Mouse (Mus musculus) heart, embryonic 11.5 days (tissue): Measurements from ENCODE around the gene Nsl1. TPM values are rescaled to one million over a fixed set of nuclear protein-coding genes. Genes with fewer than 3 reads are reported as not detected.

ENCODE experiments used
- ATAC-seq: fragments of 200-750 bp; cut with Nextera tagmentation; replicated peaks from 2 replicates; pipeline ENCODE4 v1.8.0; 2017; ENCODE audit warnings: moderate library complexity; ENCODE audit not compliant: insufficient number of reproducible peaks, low FRiP score, low TSS enrichment
- H3K27ac ChIP-seq: fragments of 300-500 bp; sonication (generic); 2 replicates; pipeline ENCODE4 v1.5.1; 2014; ENCODE audit warnings: mild to moderate bottlenecking, low read depth, low read length
- H3K27me3 ChIP-seq: fragments of 300-500 bp; sonication (generic); 2 replicates; pipeline ENCODE4 v1.6.1; 2014; ENCODE audit warnings: mild to moderate bottlenecking, low read length, mixed read lengths; ENCODE audit not compliant: control insufficient read depth, insufficient read depth
- H3K36me3 ChIP-seq: fragments of 300-500 bp; sonication (generic); 2 replicates; pipeline ENCODE4 v1.6.1; 2014; ENCODE audit warnings: mild to moderate bottlenecking, low read length, moderate library complexity, mixed read lengths; ENCODE audit not compliant: control insufficient read depth, insufficient read depth
- H3K4me1 ChIP-seq: fragments of 300-500 bp; sonication (generic); 2 replicates; pipeline ENCODE4 v1.6.1; 2014; ENCODE audit warnings: low read length; ENCODE audit not compliant: control insufficient read depth, insufficient read depth
- H3K4me2 ChIP-seq: fragments of 300-500 bp; sonication (generic); 2 replicates; pipeline ENCODE4 v1.6.1; 2014; ENCODE audit warnings: mild to moderate bottlenecking, moderate library complexity
- H3K4me3 ChIP-seq: fragments of 300-500 bp; sonication (generic); 2 replicates; pipeline ENCODE4 v1.5.1; 2014; ENCODE audit warnings: low read depth, low read length
- H3K9ac ChIP-seq: fragments of 300-500 bp; sonication (generic); 2 replicates; pipeline ENCODE4 v1.6.1; 2014; ENCODE audit warnings: mild to moderate bottlenecking, low read depth, low read length, moderate library complexity
- H3K9me3 ChIP-seq: fragments of 300-500 bp; sonication (generic); replicated peaks from 2 replicates; pipeline ENCODE4 v1.6.1; 2016; ENCODE audit warnings: low read length; ENCODE audit not compliant: control insufficient read depth
- WGBS: fragments of 180-500 bp; shearing (Covaris S2); extraction: QIAGEN DNeasy Blood & Tissue Kit; methylation state at CpG from one replicate; pipeline ENCODE4 v1.1.7; 2014; ENCODE audit not compliant: insufficient replicate concordance; 5-methylcytosine and 5-hydroxymethylcytosine counted together
- polyA plus RNA-seq: library from polyadenylated mRNA; unstranded; fragments of >200 nt; fragmentation: Nextera tagmentation; extraction: Ambion mirVana; gene quantifications from 2 replicates; pipeline ENCODE4 v1.2.1, GENCODE M21; 2014

Gene Nsl1
- polyA plus RNA-seq, 1 experiment from 2014 or later, result 14.0 TPM

GRCm38 (mm10) chr1:191075199-191075883 lies 12.5 kb downstream of the Nsl1 start:
- Histone ChIP-seq H3K4me2 (no peak overlapping the region), H3K9ac (no peak overlapping the region), H3K27me3 (no peaks in the 10 kb centered on the region), H3K36me3 (peaks cover 31% of the 10 kb centered on the region), H3K4me3 (no peak overlapping the region), H3K4me1 (no peaks in the 10 kb centered on the region), H3K9me3 (no peaks in the 10 kb centered on the region), H3K27ac (peak overlapping the region; percentile 50)
- 50% methylated on average over 10 of the region's 10 CpGs for WGBS
- ATAC-seq, result no peak

GRCm38 (mm10) chr1:191083230-191083629 lies 20.4 kb downstream of the Nsl1 start:
- H3K4me3 ChIP-seq, result no peak overlapping the region
- H3K27ac ChIP-seq, result no peak overlapping the region
- WGBS, result 90% methylated on average over 8 of the region's 8 CpGs
- ATAC-seq, result no peak
- no peak overlapping the region for H3K9ac ChIP-seq
- no peak overlapping the region for H3K4me2 ChIP-seq
- no peaks in the 10 kb centered on the region for H3K9me3 ChIP-seq
- H3K36me3 ChIP-seq, result peaks cover 19% of the 10 kb centered on the region
- no peaks in the 10 kb centered on the region for H3K4me1 ChIP-seq
- H3K27me3 ChIP-seq, result no peaks in the 10 kb centered on the region

- Histone ChIP-seq H3K9me3 (no peaks in the 10 kb centered on the region), H3K4me1 (peaks cover 4% of the 10 kb centered on the region; the same call in 1 of the 2 replicates), H3K36me3 (peaks cover 16% of the 10 kb centered on the region), H3K4me2 (no peak overlapping the region), H3K27ac (no peak overlapping the region), H3K4me3 (no peak overlapping the region), H3K9ac (no peak overlapping the region), H3K27me3 (no peaks in the 10 kb centered on the region)
- WGBS, result 75% methylated on average over 5 of the region's 5 CpGs
- ATAC-seq, result no peak
Measured at GRCm38 (mm10) chr1:191084951-191085559, 22.2 kb downstream of the Nsl1 start.

- no peaks in the 10 kb centered on the region for H3K9me3 ChIP-seq
- ATAC-seq, result no peak
- peaks cover 4% of the 10 kb centered on the region; the same call in 1 of the 2 replicates for H3K4me1 ChIP-seq
- no peak overlapping the region for H3K27ac ChIP-seq
- WGBS, result 82% methylated on average over 12 of the region's 12 CpGs
- no peak overlapping the region for H3K9ac ChIP-seq
- no peaks in the 10 kb centered on the region for H3K27me3 ChIP-seq
- H3K36me3 ChIP-seq, result peaks cover 16% of the 10 kb centered on the region
- H3K4me3 ChIP-seq, result no peak overlapping the region
- H3K4me2 ChIP-seq, result no peak overlapping the region
Measured at GRCm38 (mm10) chr1:191085597-191085996, 22.8 kb downstream of the Nsl1 start.

GRCm38 (mm10) chr1:191086304-191086878 lies 23.6 kb downstream of the Nsl1 start:
- Histone ChIP-seq H3K4me3 (no peak overlapping the region), H3K4me1 (peaks cover 4% of the 10 kb centered on the region; the same call in 1 of the 2 replicates), H3K27me3 (no peaks in the 10 kb centered on the region), H3K27ac (no peak overlapping the region), H3K9me3 (no peaks in the 10 kb centered on the region), H3K36me3 (peaks cover 16% of the 10 kb centered on the region), H3K4me2 (no peak overlapping the region), H3K9ac (no peak overlapping the region)
- 88% methylated on average over 7 of the region's 7 CpGs for WGBS
- ATAC-seq, result no peak

- no peak for ATAC-seq
- 85% methylated on average over 8 of the region's 8 CpGs for WGBS
- Histone ChIP-seq H3K27ac (no peak overlapping the region), H3K27me3 (no peaks in the 10 kb centered on the region), H3K4me1 (peaks cover 4% of the 10 kb centered on the region; the same call in 1 of the 2 replicates), H3K4me2 (no peak overlapping the region), H3K9ac (no peak overlapping the region), H3K9me3 (no peaks in the 10 kb centered on the region), H3K4me3 (no peak overlapping the region), H3K36me3 (peaks cover 14% of the 10 kb centered on the region)
Measured at GRCm38 (mm10) chr1:191086960-191087359, 24.1 kb downstream of the Nsl1 start.

- Histone ChIP-seq H3K27ac (no peak overlapping the region), H3K4me1 (peaks cover 4% of the 10 kb centered on the region; the same call in 1 of the 2 replicates), H3K27me3 (no peaks in the 10 kb centered on the region), H3K36me3 (peaks cover 7% of the 10 kb centered on the region), H3K4me3 (no peak overlapping the region), H3K4me2 (no peak overlapping the region), H3K9me3 (no peaks in the 10 kb centered on the region), H3K9ac (no peak overlapping the region)
- 77% methylated on average over 5 of the region's 5 CpGs for WGBS
- no peak for ATAC-seq
Measured at GRCm38 (mm10) chr1:191087955-191088354, 25.1 kb downstream of the Nsl1 start.

GRCm38 (mm10) chr1:191089355-191089754 lies 26.5 kb downstream of the Nsl1 start:
- ATAC-seq, result no peak
- H3K4me1 ChIP-seq, result peaks cover 4% of the 10 kb centered on the region; the same call in 1 of the 2 replicates
- 30% methylated on average over 6 of the region's 6 CpGs for WGBS
- no peak overlapping the region for H3K4me2 ChIP-seq
- H3K27me3 ChIP-seq, result no peaks in the 10 kb centered on the region
- no peak overlapping the region for H3K27ac ChIP-seq
- H3K4me3 ChIP-seq, result no peak overlapping the region
- H3K36me3 ChIP-seq, result peaks cover 7% of the 10 kb centered on the region
- no peak overlapping the region for H3K9ac ChIP-seq
- H3K9me3 ChIP-seq, result no peaks in the 10 kb centered on the region
